8 mouse cellular contexts compared by ENCODE assay signal in the genomic region with DNA sequence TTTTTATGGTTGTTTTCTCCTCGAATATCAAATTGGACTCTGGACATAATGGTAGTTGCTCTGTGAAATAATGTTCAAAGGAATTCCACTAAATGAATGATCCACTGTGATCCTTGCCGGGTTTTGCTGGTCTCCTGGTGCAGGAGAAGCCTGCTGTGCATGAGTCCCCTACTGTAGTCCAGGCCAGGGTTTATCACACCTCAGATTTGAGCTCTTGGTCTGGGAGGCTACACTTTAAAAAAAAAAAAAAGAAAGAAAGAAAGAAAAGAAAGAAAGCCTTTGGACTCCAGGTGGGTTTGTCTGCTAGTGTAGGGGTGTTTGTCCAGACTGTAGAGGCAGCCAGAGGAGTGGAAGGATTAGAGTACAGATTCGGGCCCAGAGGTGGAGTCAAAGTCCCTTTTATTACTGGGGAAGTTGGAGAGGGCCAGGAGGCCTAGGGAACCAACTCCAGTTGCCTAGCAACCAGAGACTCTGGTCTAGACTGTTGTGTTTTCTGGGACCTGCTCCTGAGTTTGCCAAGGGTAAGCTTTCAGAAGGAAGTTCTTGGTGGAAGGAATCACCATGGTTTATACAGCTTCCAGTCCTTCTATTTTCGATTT. TPM values are rescaled to one million over a fixed set of nuclear protein-coding genes. Genes with fewer than 3 reads are reported as not detected.
DNase-seq lines count a peak whose midpoint lies in the region; ATAC-seq and TF ChIP-seq lines count a peak whose summit lies in the region.

A gene (plus strand): TSS at position 454 of the 599 bp plus-strand sequence.

- no peak for TF ChIP-seq RAD21 in CH12.LX (IDR thresholded peaks at IDR 0.05; ENCODE audit: low read depth, low read length)

- no peaks in the 10 kb centered on the region for H3K9me3 ChIP-seq in CH12.LX (replicated peaks; ENCODE audit: low read length)
- no peaks in the 10 kb centered on the region for H3K9me3 ChIP-seq in forebrain, embryonic 15.5 days
- H3K9me3 ChIP-seq in midbrain, embryonic 13.5 days = no peaks in the 10 kb centered on the region

- H3K79me2 ChIP-seq in CH12.LX (replicated peaks; ENCODE audit: control insufficient read depth, extremely low read depth, insufficient read depth, poor library complexity, severe bottlenecking) = no peaks in the 10 kb centered on the region

- WGBS in forebrain, embryonic 15.5 days = 27% methylated on average over 4 of the region's 4 CpGs
- 32% methylated on average over 4 of the region's 4 CpGs for WGBS in midbrain, embryonic 13.5 days

- H3K4me2 ChIP-seq in CH12.LX (ENCODE audit: insufficient read depth, low read depth, poor library complexity, severe bottlenecking) = peak within 1 kb of the TSS; percentile 24; the same call in 1 of the 2 replicates
- no peak within 1 kb of the TSS for H3K4me2 ChIP-seq in forebrain, embryonic 15.5 days (replicated peaks)
- H3K4me2 ChIP-seq in midbrain, embryonic 13.5 days (replicated peaks) = no peak within 1 kb of the TSS

- no peak for TF ChIP-seq CTCF in CH12.LX (conservative IDR thresholded peaks at IDR 0.05 in 1 of 2, IDR thresholded peaks at IDR 0.05 in 1 of 2; ENCODE audit: low read depth in 2 of 2, low read length in 2 of 2)

- no peak for TF ChIP-seq EP300 in CH12.LX (IDR thresholded peaks at IDR 0.05; ENCODE audit: low read length)

- TF ChIP-seq POLR2A in CH12.LX (IDR thresholded peaks at IDR 0.05; ENCODE audit: low read depth, low read length) = no peak

- dilution Hi-C loops in CH12.LX (cut with MboI; ENCODE audit: extremely low pct_ligation_motif_present, extremely low pct_unique_long_range_greater_than_20kb, low sequenced_read_pairs) = no loop called here

- H3K27ac ChIP-seq in CH12.LX (ENCODE audit: insufficient read depth, low read depth) = no peak within 1 kb of the TSS
- no peak within 1 kb of the TSS for H3K27ac ChIP-seq in forebrain, embryonic 15.5 days (replicated peaks)
- no peak within 1 kb of the TSS for H3K27ac ChIP-seq in midbrain, embryonic 13.5 days

- no peaks in the 10 kb centered on the region for H3K27me3 ChIP-seq in CH12.LX (replicated peaks)
- H3K27me3 ChIP-seq in forebrain, embryonic 15.5 days = no peaks in the 10 kb centered on the region
- H3K27me3 ChIP-seq in midbrain, embryonic 13.5 days = no peaks in the 10 kb centered on the region

- peak; percentile 49; the same call in 1 of the 2 replicates for ATAC-seq in forebrain, embryonic 15.5 days (replicated peaks)
- ATAC-seq in midbrain, embryonic 13.5 days = peak; percentile 47
- no peak for ATAC-seq in CD4-positive, CD25-positive, alpha-beta regulatory T cell, adult 4 months

- peak; percentile 3 for DNase-seq in adrenal gland, adult 8-10 months
- DNase-seq in adrenal gland, postnatal 4 days (ENCODE audit: low spot score in 2 of 2) = no peak
- peak; percentile 41 for DNase-seq in CH12.LX (ENCODE audit: extremely low read depth)
- DNase-seq in kidney, postnatal 10 days = peak; percentile 29
- DNase-seq in right cerebral cortex, adult 18-20 months = no peak

- no peak within 1 kb of the TSS for H3K9ac ChIP-seq in CH12.LX (ENCODE audit: insufficient read depth, low read depth)
- no peak within 1 kb of the TSS for H3K9ac ChIP-seq in forebrain, embryonic 15.5 days (replicated peaks)
- H3K9ac ChIP-seq in midbrain, embryonic 13.5 days (replicated peaks) = no peak within 1 kb of the TSS

- peaks cover 0 to 3% of the 10 kb centered on the region in 2 experiments; a peak in 2 of 4 replicates for H3K4me1 ChIP-seq in CH12.LX (ENCODE audit: control insufficient read depth in 1 of 2, insufficient read depth in 2 of 2)
- peaks cover 4% of the 10 kb centered on the region; the same call in 1 of the 2 replicates for H3K4me1 ChIP-seq in forebrain, embryonic 15.5 days
- H3K4me1 ChIP-seq in midbrain, embryonic 13.5 days (replicated peaks) = peaks cover 8% of the 10 kb centered on the region

- H3K4me3 ChIP-seq in CH12.LX (replicated peaks in 1 of 3; ENCODE audit: low read depth in 2 of 3, low read length in 2 of 3, poor library complexity in 1 of 3) = no peak within 1 kb of the TSS
- no peak within 1 kb of the TSS for H3K4me3 ChIP-seq in forebrain, embryonic 15.5 days
- no peak within 1 kb of the TSS for H3K4me3 ChIP-seq in midbrain, embryonic 13.5 days (replicated peaks)

- in situ Hi-C loops in CH12.LX (cut with MboI; ENCODE audit: low pct_ligation_motif_present, low pct_unique_long_range_greater_than_20kb, low sequenced_read_pairs) = no loop called here

- no peaks in the 10 kb centered on the region for H3K36me3 ChIP-seq in CH12.LX (replicated peaks in 1 of 2; ENCODE audit: control insufficient read depth in 1 of 2, insufficient read depth in 1 of 2, low read length in 1 of 2)
- H3K36me3 ChIP-seq in forebrain, embryonic 15.5 days = no peaks in the 10 kb centered on the region
- no peaks in the 10 kb centered on the region for H3K36me3 ChIP-seq in midbrain, embryonic 13.5 days

TF ChIP-seq in CH12.LX, 34 proteins besides CTCF, POLR2A, EP300 and RAD21:
- TF ChIP-seq ZNF384 (IDR thresholded peaks at IDR 0.05; ENCODE audit: low read depth, low read length) (peak; percentile 83), TCF12 (IDR thresholded peaks at IDR 0.05; ENCODE audit: low read depth, low read length) (no peak), E2F4 (IDR thresholded peaks at IDR 0.05; ENCODE audit: insufficient replicate concordance, low read depth, low read length) (no peak)
TF ChIP-seq in CH12.LX: peak in this region for 1.

RNA-seq across cellular contexts. Expression of the gene that starts here (rescaled TPM):
- total RNA-seq in adrenal gland, adult 8-10 months (2022) = not detected
- under 1 TPM in 1 of 2 experiments, not detected in 1; 0.28 TPM for total RNA-seq in adrenal gland, postnatal 4 days (2021)
- 0.08 TPM in 1 of 2 replicates, not detected in the other for total RNA-seq in CH12.LX (2012; rRNA removed)
- 0.21 and 0.50 TPM in 2 replicates for total RNA-seq in CH12.LX (2014; rRNA removed)
- 0.31 and 0.51 TPM in 2 replicates for polyA plus RNA-seq in CH12.LX (2012; ENCODE audit: insufficient read length, low read depth)
- polyA plus RNA-seq in forebrain, embryonic 15.5 days (2015; fragmentation: Nextera tagmentation; extraction: Ambion mirVana) = 0.33 and 0.80 TPM in 2 replicates
- polyA plus RNA-seq in midbrain, embryonic 13.5 days (2015; fragmentation: Nextera tagmentation; extraction: Ambion mirVana) = 0.30 and 0.41 TPM in 2 replicates
- polyA plus RNA-seq in CD4-positive, CD25-positive, alpha-beta regulatory T cell, adult 4 months (2017; shearing (Covaris generic)) = not detected

Comparison
In these comparisons a context has a peak if more than half of its experiments do, and no peak if none do; other contexts are left out.
1. Peak in DNase-seq in adrenal gland, adult 8-10 months; RNA of the gene not detected or under 1 TPM.
2. Peak in DNase-seq and H3K4me2 ChIP-seq in CH12.LX; RNA of the gene not detected or under 1 TPM.
3. Peak in ATAC-seq in forebrain, embryonic 15.5 days; RNA of the gene not detected or under 1 TPM.
4. Peak in ATAC-seq in midbrain, embryonic 13.5 days; RNA of the gene not detected or under 1 TPM.